Mouse (Mus musculus): Measurements from ENCODE around the gene Notch2.

DNA sequence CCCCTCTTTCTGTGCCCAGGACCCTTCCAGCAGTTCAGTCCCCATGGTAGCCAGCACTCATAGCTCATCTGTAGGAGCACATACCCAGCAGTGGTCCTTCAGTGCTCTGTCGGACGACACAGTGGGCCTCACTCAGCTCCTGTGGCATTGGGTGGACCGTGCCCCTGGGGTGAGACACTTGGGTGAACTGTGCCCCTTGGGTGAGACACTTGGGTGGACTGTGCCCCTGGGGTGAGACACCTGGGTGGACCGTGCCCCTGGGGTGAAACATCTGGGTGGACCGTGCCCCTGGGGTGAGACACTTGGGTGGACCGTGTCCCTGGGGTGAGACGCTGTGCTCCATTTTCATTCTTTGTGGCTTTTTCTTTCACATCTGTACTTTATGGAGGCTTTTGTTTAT is 83.7 kb downstream of the Notch2 start:
- no peak for TF ChIP-seq CTCF (IDR thresholded peaks at IDR 0.05; ENCODE audit: control insufficient read depth, insufficient read depth, insufficient replicate concordance, low read depth, low read length)
- no peak for TF ChIP-seq POLR2A (IDR thresholded peaks at IDR 0.05; ENCODE audit: control insufficient read depth, low read depth, low read length)

Measured in testis, adult 2 months (tissue).